Mouse (Mus musculus) midbrain, embryonic 14.5 days (tissue): Measurements from ENCODE around the gene Cdca5. TPM values are rescaled to one million over a fixed set of nuclear protein-coding genes. Genes with fewer than 3 reads are reported as not detected.

Experiments
- ATAC-seq: fragments of 200-750 bp; cut with Nextera tagmentation; 2 replicates; pipeline ENCODE4 v1.8.0; 2017; ENCODE audit warnings: moderate number of reproducible peaks, moderate library complexity; ENCODE audit not compliant: low FRiP score, low TSS enrichment
- DNase-seq: peaks from one replicate; pipeline ENCODE4 v3.0.0-alpha.2; 2015
- H3K27ac ChIP-seq: fragments of 300-500 bp; sonication (generic); replicated peaks from 2 replicates; pipeline ENCODE4 v1.5.1; 2014; ENCODE audit warnings: mild to moderate bottlenecking, low read depth, low read length, moderate library complexity
- H3K27me3 ChIP-seq: fragments of 300-500 bp; sonication (generic); 2 replicates; pipeline ENCODE4 v1.6.1; 2014; ENCODE audit warnings: low read length, control low read depth, mixed read lengths; ENCODE audit not compliant: control insufficient read depth, insufficient read depth
- H3K36me3 ChIP-seq: fragments of 300-500 bp; sonication (generic); 2 replicates; pipeline ENCODE4 v1.6.1; 2014; ENCODE audit warnings: low read length, control low read depth; ENCODE audit not compliant: control insufficient read depth, insufficient read depth
- H3K4me1 ChIP-seq: fragments of 300-500 bp; sonication (generic); 2 replicates; pipeline ENCODE4 v1.6.1; 2014; ENCODE audit warnings: mild to moderate bottlenecking, antibody characterized with exemption, low read length, control low read depth; ENCODE audit not compliant: control insufficient read depth, insufficient read depth
- H3K4me2 ChIP-seq: fragments of 300-500 bp; sonication (generic); 2 replicates; pipeline ENCODE4 v1.6.1; 2014; ENCODE audit warnings: mild to moderate bottlenecking, low read length, moderate library complexity
- H3K4me3 ChIP-seq: fragments of 300-500 bp; sonication (generic); replicated peaks from 2 replicates; pipeline ENCODE4 v1.5.1; 2014; ENCODE audit warnings: low read depth, low read length
- H3K9ac ChIP-seq: fragments of 300-500 bp; sonication (generic); replicated peaks from 2 replicates; pipeline ENCODE4 v1.6.1; 2014; ENCODE audit warnings: mild to moderate bottlenecking, low read length, moderate library complexity
- H3K9me3 ChIP-seq: fragments of 300-500 bp; sonication (generic); 2 replicates; pipeline ENCODE4 v1.6.1; 2016; ENCODE audit warnings: low read length, control low read depth, mixed read lengths; ENCODE audit not compliant: control insufficient read depth
- WGBS: fragments of 180-500 bp; shearing (Covaris S2); extraction: QIAGEN DNeasy Blood & Tissue Kit; methylation state at CpG from one replicate; pipeline ENCODE4 v1.1.7; 2014; 5-methylcytosine and 5-hydroxymethylcytosine counted together
- polyA plus RNA-seq: library from polyadenylated mRNA; unstranded; fragments of >200 nt; fragmentation: Nextera tagmentation; extraction: Ambion mirVana; gene quantifications from 2 replicates; pipeline ENCODE4 v1.2.1, GENCODE M21; 2014

Gene Cdca5
- polyA plus RNA-seq, 1 experiment from 2014 or later: 8.6 TPM

DNA sequence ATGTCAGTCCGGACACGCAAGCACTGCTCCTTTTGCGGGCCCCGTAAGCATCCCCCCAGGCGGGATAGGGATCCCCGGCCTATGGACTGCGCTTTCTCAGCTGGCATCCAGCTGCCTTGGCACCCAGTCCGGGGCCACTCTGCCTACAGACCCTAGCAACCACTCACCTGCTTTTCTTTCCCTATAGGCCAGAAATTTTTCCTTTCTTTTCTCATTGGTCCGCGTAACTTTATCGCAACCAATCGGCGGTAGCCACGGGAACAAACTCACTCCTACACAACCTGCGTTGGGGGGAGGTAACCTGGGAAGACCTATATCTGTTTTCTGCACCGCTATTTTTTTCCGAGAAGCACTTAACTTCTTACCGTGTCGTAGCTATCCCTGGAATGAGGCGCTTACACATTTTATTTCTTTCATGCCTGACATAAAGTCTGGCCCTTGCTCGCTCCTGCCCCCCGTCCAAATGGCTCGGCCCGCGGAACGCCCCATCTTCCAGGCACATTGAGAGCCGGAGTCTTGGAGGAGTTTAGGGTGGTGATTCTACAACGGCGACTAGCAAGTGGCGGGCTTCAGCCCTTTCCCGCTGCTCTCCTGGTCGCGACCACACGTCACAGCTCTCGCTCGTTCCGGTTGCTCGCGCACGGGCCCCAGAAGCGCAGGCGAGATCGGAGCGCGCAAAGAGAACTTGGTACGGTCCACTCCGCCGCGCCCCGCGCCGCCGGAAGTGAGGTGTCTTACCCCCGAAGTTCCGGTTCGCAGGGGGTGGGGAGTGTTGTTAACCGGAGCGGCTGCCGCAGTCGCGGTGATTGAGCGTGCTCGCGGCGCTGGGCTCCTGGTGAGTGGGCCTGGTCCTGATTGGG lies 38.3 kb upstream of the Cdca5 start, which contains the start of gene Syvn1:
TSS of gene Syvn1 (plus strand) at position 283 of the 860 bp plus-strand sequence.
- peak; percentile 96 for DNase-seq
- Histone ChIP-seq H3K9ac (peak within 1 kb of the TSS; percentile 86), H3K27ac (peak within 1 kb of the TSS; percentile 99), H3K4me2 (peak within 1 kb of the TSS; percentile 97), H3K9me3 (no peaks in the 10 kb centered on the region), H3K4me3 (peak within 1 kb of the TSS; percentile 88), H3K27me3 (no peaks in the 10 kb centered on the region), H3K4me1 (peaks cover 18% of the 10 kb centered on the region), H3K36me3 (peaks cover 35% of the 10 kb centered on the region)
- WGBS: under 1% methylated on average over 65 of the region's 65 CpGs
- ATAC-seq: peak; percentile 89

GRCm38 (mm10) chr19:6047154-6047898 lies 37.5 kb upstream of the Cdca5 start:
- ATAC-seq: peak; percentile 14
- WGBS: 2% methylated on average over 44 of the region's 44 CpGs

GRCm38 (mm10) chr19:6047899-6048166 lies 37.0 kb upstream of the Cdca5 start:
- peak overlapping the region; percentile 88 for H3K4me3 ChIP-seq
- H3K9ac ChIP-seq: peak overlapping the region; percentile 86; the same call in 1 of the 2 replicates
- peaks cover 48% of the 10 kb centered on the region for H3K36me3 ChIP-seq
- no peaks in the 10 kb centered on the region for H3K9me3 ChIP-seq
- ATAC-seq (no peak), DNase-seq (no peak)
- peak overlapping the region; percentile 97 for H3K4me2 ChIP-seq
- H3K4me1 ChIP-seq: peaks cover 18% of the 10 kb centered on the region
- no peak overlapping the region for H3K27ac ChIP-seq
- H3K27me3 ChIP-seq: no peaks in the 10 kb centered on the region
- WGBS: 85% methylated on average over 8 of the region's 8 CpGs

More at GRCm38 (mm10) chr19:6047154-6047898, 37.5 kb upstream of the Cdca5 start:
- Histone ChIP-seq H3K9ac (peak overlapping the region; percentile 86), H3K27ac (peak overlapping the region; percentile 99), H3K4me3 (peak overlapping the region; percentile 88), H3K36me3 (peaks cover 43% of the 10 kb centered on the region), H3K4me1 (peaks cover 18% of the 10 kb centered on the region), H3K4me2 (peak overlapping the region; percentile 97), H3K9me3 (no peaks in the 10 kb centered on the region), H3K27me3 (no peaks in the 10 kb centered on the region)
- DNase-seq: no peak

GRCm38 (mm10) chr19:6048681-6049410 lies 35.9 kb upstream of the Cdca5 start:
- Histone ChIP-seq H3K9ac (no peak overlapping the region), H3K4me3 (no peak overlapping the region), H3K36me3 (peaks cover 58% of the 10 kb centered on the region), H3K4me1 (peaks cover 18% of the 10 kb centered on the region), H3K27ac (no peak overlapping the region), H3K4me2 (no peak overlapping the region), H3K9me3 (no peaks in the 10 kb centered on the region), H3K27me3 (no peaks in the 10 kb centered on the region)
- DNase-seq: no peak
- ATAC-seq: no peak
- 91% methylated on average over 11 of the region's 11 CpGs for WGBS

GRCm38 (mm10) chr19:6052516-6052915 lies 32.3 kb upstream of the Cdca5 start:
- Histone ChIP-seq H3K4me1 (peaks cover 14% of the 10 kb centered on the region), H3K36me3 (peaks cover 77% of the 10 kb centered on the region), H3K27ac (no peak overlapping the region), H3K9me3 (no peaks in the 10 kb centered on the region), H3K4me2 (no peak overlapping the region), H3K27me3 (no peaks in the 10 kb centered on the region), H3K4me3 (no peak overlapping the region), H3K9ac (no peak overlapping the region)
- DNase-seq (no peak), ATAC-seq (no peak)
- WGBS: 88% methylated on average over 7 of the region's 7 CpGs

GRCm38 (mm10) chr19:6054296-6054695 lies 30.5 kb upstream of the Cdca5 start:
- no peaks in the 10 kb centered on the region for H3K9me3 ChIP-seq
- H3K4me1 ChIP-seq: peaks cover 9% of the 10 kb centered on the region
- no peak overlapping the region for H3K4me2 ChIP-seq
- H3K9ac ChIP-seq: no peak overlapping the region
- ATAC-seq (no peak), DNase-seq (no peak)
- peaks cover 66% of the 10 kb centered on the region for H3K36me3 ChIP-seq
- no peaks in the 10 kb centered on the region for H3K27me3 ChIP-seq
- no peak overlapping the region for H3K4me3 ChIP-seq
- no peak overlapping the region for H3K27ac ChIP-seq
- 91% methylated on average over 5 of the region's 5 CpGs for WGBS

DNA sequence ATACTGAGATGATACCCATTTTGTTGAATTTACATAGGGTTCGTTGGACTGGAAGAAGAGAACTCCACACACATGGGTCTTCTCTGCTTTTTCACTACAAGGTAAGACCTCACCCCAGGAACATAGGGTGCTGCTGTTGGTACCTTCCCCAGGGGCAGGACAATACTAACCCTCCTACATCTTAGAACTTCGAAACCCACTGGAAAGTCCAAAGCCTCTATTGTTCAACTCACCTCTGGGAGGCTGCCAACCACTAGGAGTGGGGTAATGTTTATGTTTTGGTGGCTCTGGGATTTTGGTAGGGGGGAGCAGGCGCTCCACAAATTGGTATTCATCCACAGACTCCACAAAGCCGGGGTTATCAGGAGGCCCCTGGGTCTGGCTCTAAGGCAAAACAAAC lies 28.1 kb upstream of the Cdca5 start:
- H3K4me2 ChIP-seq: peak overlapping the region; percentile 87
- peak overlapping the region; percentile 81 for H3K4me3 ChIP-seq
- no peaks in the 10 kb centered on the region for H3K27me3 ChIP-seq
- ATAC-seq (no peak), DNase-seq (no peak)
- 62% methylated on average over 4 of the region's 4 CpGs for WGBS
- peaks cover 9% of the 10 kb centered on the region for H3K4me1 ChIP-seq
- peaks cover 48% of the 10 kb centered on the region for H3K36me3 ChIP-seq
- peak overlapping the region; percentile 79 for H3K9ac ChIP-seq
- H3K27ac ChIP-seq: no peak overlapping the region
- H3K9me3 ChIP-seq: no peaks in the 10 kb centered on the region

GRCm38 (mm10) chr19:6057313-6058096 lies 27.3 kb upstream of the Cdca5 start, which contains the start of the genes Mrpl49 and Fau:
Gene Mrpl49 (minus strand): TSS chr19:6057785.
Gene Fau (plus strand): TSS chr19:6057844.
- H3K36me3 ChIP-seq: peaks cover 40% of the 10 kb centered on the region
- H3K9ac ChIP-seq: peak within 1 kb of the TSS; percentile 79
- peaks cover 17% of the 10 kb centered on the region for H3K4me1 ChIP-seq
- under 1% methylated on average over 63 of the region's 63 CpGs for WGBS
- peak within 1 kb of the TSS; percentile 87 for H3K4me2 ChIP-seq
- ATAC-seq: peak; percentile 91
- no peaks in the 10 kb centered on the region for H3K27me3 ChIP-seq
- peak within 1 kb of the TSS; percentile 84 for H3K27ac ChIP-seq
- H3K4me3 ChIP-seq: peak within 1 kb of the TSS; percentile 81
- DNase-seq: peak; percentile 100
- H3K9me3 ChIP-seq: no peaks in the 10 kb centered on the region
